Mouse (Mus musculus) adipocyte (in vitro differentiated cells): Measurements from ENCODE around the gene Plpp1.

Experiments used
- DNase-seq: peaks from one replicate; pipeline ENCODE4 v3.0.0-alpha.2; 2016; ENCODE audit warnings: low spot score

Gene Plpp1

GRCm38 (mm10) chr13:112861825-112862306, 61.3 kb downstream of the Plpp1 start:
- DNase-seq, result peak; percentile 67

GRCm38 (mm10) chr13:112862342-112862741, 61.8 kb downstream of the Plpp1 start:
- no peak for DNase-seq

- peak; percentile 33 for DNase-seq
Measured at GRCm38 (mm10) chr13:112862978-112863677, 62.5 kb downstream of the Plpp1 start.

- DNase-seq, result peak; percentile 11
Measured at GRCm38 (mm10) chr13:112866782-112867181, 66.2 kb downstream of the Plpp1 start.

GRCm38 (mm10) chr13:112867381-112867780, 66.8 kb downstream of the Plpp1 start:
- no peak for DNase-seq

GRCm38 (mm10) chr13:112870039-112870690, 69.6 kb downstream of the Plpp1 start:
- DNase-seq, result no peak

- DNase-seq, result no peak
Measured at GRCm38 (mm10) chr13:112871500-112872266, 71.1 kb downstream of the Plpp1 start.

GRCm38 (mm10) chr13:112887234-112887633, 86.6 kb downstream of the Plpp1 start:
- no peak for DNase-seq

- peak; percentile 61 for DNase-seq
Measured at GRCm38 (mm10) chr13:112902176-112902575, 101.6 kb downstream of the Plpp1 start.

GRCm38 (mm10) chr13:112909663-112910062, 109.1 kb downstream of the Plpp1 start:
- peak; percentile 36 for DNase-seq

- DNase-seq, result no peak
Measured at GRCm38 (mm10) chr13:112910434-112910833, 109.8 kb downstream of the Plpp1 start.
